Mouse (Mus musculus) heart, postnatal 0 days (tissue): ENCODE results near the gene Pamr1. TPM values are rescaled to one million over a fixed set of nuclear protein-coding genes. Genes with fewer than 3 reads are reported as not detected.

Source experiments
- ATAC-seq: fragments of 200-750 bp; cut with Nextera tagmentation; 2 replicates; pipeline ENCODE4 v1.8.0; 2017; ENCODE audit warnings: low read depth, moderate number of reproducible peaks, moderate library complexity; ENCODE audit not compliant: insufficient read depth
- DNase-seq: peaks from one replicate; pipeline ENCODE4 v3.0.0-alpha.2; 2016; ENCODE audit warnings: low spot score
- H3K27ac ChIP-seq: fragments of 300-500 bp; sonication (generic); 2 replicates; pipeline ENCODE4 v1.5.1; 2014; ENCODE audit warnings: low read depth, mild to moderate bottlenecking
- H3K27me3 ChIP-seq: fragments of 300-500 bp; sonication (generic); 2 replicates; pipeline ENCODE4 v1.6.1; 2014; ENCODE audit warnings: low read length, mixed read lengths; ENCODE audit not compliant: control insufficient read depth, insufficient read depth
- H3K36me3 ChIP-seq: fragments of 300-500 bp; sonication (generic); replicated peaks from 2 replicates; pipeline ENCODE4 v1.6.1; 2014; ENCODE audit warnings: low read length, mixed read lengths; ENCODE audit not compliant: control insufficient read depth, insufficient read depth
- H3K4me1 ChIP-seq: fragments of 300-500 bp; sonication (generic); 2 replicates; pipeline ENCODE4 v1.6.1; 2014; ENCODE audit warnings: antibody characterized with exemption; ENCODE audit not compliant: control insufficient read depth, insufficient read depth
- H3K4me2 ChIP-seq: fragments of 300-500 bp; sonication (generic); 2 replicates; pipeline ENCODE4 v1.6.1; 2014; ENCODE audit warnings: low read depth, mild to moderate bottlenecking, low read length, moderate library complexity
- H3K4me3 ChIP-seq: fragments of 300-500 bp; sonication (generic); 2 replicates; pipeline ENCODE4 v1.5.1; 2014; ENCODE audit warnings: low read depth, low read length
- H3K9ac ChIP-seq: fragments of 300-500 bp; sonication (generic); replicated peaks from 2 replicates; pipeline ENCODE4 v1.6.1; 2014; ENCODE audit warnings: low read depth, low read length, mixed read lengths
- H3K9me3 ChIP-seq: fragments of 300-500 bp; sonication (generic); replicated peaks from 2 replicates; pipeline ENCODE4 v1.6.1; 2016; ENCODE audit warnings: low read length; ENCODE audit not compliant: control insufficient read depth
- CTCF ChIP-seq: IDR thresholded peaks from 2 replicates; pipeline ENCODE4 v1.5.1; 2016; ENCODE audit warnings: antibody characterized with exemption, control low read depth, low read depth
- EP300 ChIP-seq: IDR thresholded peaks from 2 replicates; pipeline ENCODE4 v1.6.1; 2016; ENCODE audit warnings: antibody characterized with exemption, low read depth
- WGBS: fragments of 180-500 bp; shearing (Covaris S2); extraction: QIAGEN DNeasy Blood & Tissue Kit; methylation state at CpG from one replicate; pipeline ENCODE4 v1.1.7; 2014; 5-methylcytosine and 5-hydroxymethylcytosine counted together
- polyA plus RNA-seq: library from polyadenylated mRNA; unstranded; fragments of >200 nt; fragmentation: Nextera tagmentation; extraction: Ambion mirVana; gene quantifications from 2 replicates; pipeline ENCODE4 v1.2.1, GENCODE M21; 2015
- total RNA-seq: library from RNA; depleted of rRNA; stranded (reverse); fragments of >200 nt; gene quantifications from 2 replicates; pipeline ENCODE4 v1.2.3, GENCODE M21; 2014; ENCODE audit warnings: low replicate concordance

Pamr1 gene
- total and polyA plus RNA-seq, 2 experiments from 2014 or later: 2.7 to 12.1 TPM

- no peak overlapping the region for H3K4me3 ChIP-seq
- no peak overlapping the region for H3K27ac ChIP-seq
- DNase-seq (no peak), ATAC-seq (no peak)
- no peaks in the 10 kb centered on the region for H3K36me3 ChIP-seq
- peaks cover 25% of the 10 kb centered on the region for H3K27me3 ChIP-seq
- H3K9me3 ChIP-seq: no peaks in the 10 kb centered on the region
- no peaks in the 10 kb centered on the region for H3K4me1 ChIP-seq
- TF ChIP-seq CTCF: no peak
- no peak for TF ChIP-seq EP300
- whole genome bisulfite sequencing: 64% methylated on average over 3 of the region's 3 CpGs
- no peak overlapping the region for H3K4me2 ChIP-seq
- H3K9ac ChIP-seq: no peak overlapping the region
These were observed 114.1 kb downstream of the Pamr1 start for GRCm38 (mm10) chr2:102663865-102664264.

- H3K27me3 ChIP-seq: no peaks in the 10 kb centered on the region
- H3K9ac ChIP-seq: no peak overlapping the region
- no peaks in the 10 kb centered on the region for H3K9me3 ChIP-seq
- no peak overlapping the region for H3K4me3 ChIP-seq
- no peak overlapping the region for H3K27ac ChIP-seq
- no peak overlapping the region for H3K4me2 ChIP-seq
- H3K4me1 ChIP-seq: no peaks in the 10 kb centered on the region
- no peaks in the 10 kb centered on the region for H3K36me3 ChIP-seq
- TF ChIP-seq EP300 (no peak), CTCF (no peak)
- ATAC-seq (no peak), DNase-seq (no peak)
- 60% methylated on average over 6 of the region's 6 CpGs for WGBS
These were observed 118.2 kb downstream of the Pamr1 start for GRCm38 (mm10) chr2:102667981-102668380.

- H3K36me3 ChIP-seq: no peaks in the 10 kb centered on the region
- no peak for ATAC-seq
- no peaks in the 10 kb centered on the region for H3K4me1 ChIP-seq
- WGBS: 35% methylated on average over 6 of the region's 6 CpGs
- no peak overlapping the region for H3K4me2 ChIP-seq
- H3K27ac ChIP-seq: no peak overlapping the region
- H3K9me3 ChIP-seq: no peaks in the 10 kb centered on the region
- H3K27me3 ChIP-seq: no peaks in the 10 kb centered on the region
- H3K4me3 ChIP-seq: no peak overlapping the region
- no peak for DNase-seq
- no peak overlapping the region for H3K9ac ChIP-seq
- TF ChIP-seq CTCF (no peak), EP300 (no peak)
These were observed 119.8 kb downstream of the Pamr1 start for GRCm38 (mm10) chr2:102669580-102669979.

- WGBS: 55% methylated on average over 2 of the region's 2 CpGs
- Histone ChIP-seq H3K4me2 (no peak overlapping the region), H3K27ac (no peak overlapping the region), H3K27me3 (no peaks in the 10 kb centered on the region), H3K9me3 (no peaks in the 10 kb centered on the region), H3K4me1 (no peaks in the 10 kb centered on the region), H3K36me3 (no peaks in the 10 kb centered on the region), H3K4me3 (no peak overlapping the region), H3K9ac (no peak overlapping the region)
- ATAC-seq (no peak), DNase-seq (no peak)
- TF ChIP-seq EP300: no peak
- TF ChIP-seq CTCF: no peak
These were observed 124.8 kb downstream of the Pamr1 start for GRCm38 (mm10) chr2:102674582-102674981.

- H3K27ac ChIP-seq: no peak overlapping the region
- no peaks in the 10 kb centered on the region for H3K36me3 ChIP-seq
- H3K27me3 ChIP-seq: no peaks in the 10 kb centered on the region
- DNase-seq (no peak), ATAC-seq (no peak)
- H3K9ac ChIP-seq: no peak overlapping the region
- H3K4me2 ChIP-seq: no peak overlapping the region
- TF ChIP-seq CTCF: peak; percentile 53
- TF ChIP-seq EP300: no peak
- H3K4me3 ChIP-seq: no peak overlapping the region
- no peaks in the 10 kb centered on the region for H3K9me3 ChIP-seq
- WGBS: 69% methylated on average over 6 of the region's 6 CpGs
- no peaks in the 10 kb centered on the region for H3K4me1 ChIP-seq
These were observed 125.5 kb downstream of the Pamr1 start for GRCm38 (mm10) chr2:102675275-102675674.

GRCm38 (mm10) chr2:102676716-102677312, 127.0 kb downstream of the Pamr1 start:
- no peak overlapping the region for H3K4me3 ChIP-seq
- no peaks in the 10 kb centered on the region for H3K36me3 ChIP-seq
- 86% methylated on average over 9 of the region's 9 CpGs for WGBS
- H3K27me3 ChIP-seq: no peaks in the 10 kb centered on the region
- H3K9me3 ChIP-seq: no peaks in the 10 kb centered on the region
- ATAC-seq (no peak), DNase-seq (no peak)
- H3K9ac ChIP-seq: no peak overlapping the region
- no peaks in the 10 kb centered on the region for H3K4me1 ChIP-seq
- H3K27ac ChIP-seq: no peak overlapping the region
- H3K4me2 ChIP-seq: no peak overlapping the region
- TF ChIP-seq EP300 (no peak), CTCF (no peak)
